Mouse (Mus musculus) midbrain, embryonic 16.5 days (tissue): ENCODE results near the gene Prg4. TPM values are rescaled to one million over a fixed set of nuclear protein-coding genes. Genes with fewer than 3 reads are reported as not detected.

Source experiments
- ATAC-seq: fragments of 200-750 bp; cut with Nextera tagmentation; 2 replicates; pipeline ENCODE4 v1.8.0; 2017; ENCODE audit warnings: moderate TSS enrichment
- H3K27ac ChIP-seq: fragments of 300-500 bp; sonication (generic); 2 replicates; pipeline ENCODE4 v1.5.1; 2014; ENCODE audit warnings: mild to moderate bottlenecking, low read length, mixed read lengths
- H3K27me3 ChIP-seq: fragments of 300-500 bp; sonication (generic); 2 replicates; pipeline ENCODE4 v1.6.1; 2014; ENCODE audit warnings: low read depth, low read length, mixed read lengths; ENCODE audit not compliant: control insufficient read depth, insufficient read depth
- H3K36me3 ChIP-seq: fragments of 300-500 bp; sonication (generic); 2 replicates; pipeline ENCODE4 v1.6.1; 2014; ENCODE audit warnings: mild to moderate bottlenecking, low read length, moderate library complexity, mixed read lengths; ENCODE audit not compliant: control insufficient read depth, insufficient read depth
- H3K4me1 ChIP-seq: fragments of 300-500 bp; sonication (generic); 2 replicates; pipeline ENCODE4 v1.6.1; 2014; ENCODE audit warnings: mild to moderate bottlenecking, low read length, mixed read lengths; ENCODE audit not compliant: control insufficient read depth, insufficient read depth
- H3K4me2 ChIP-seq: fragments of 300-500 bp; sonication (generic); 2 replicates; pipeline ENCODE4 v1.6.1; 2014; ENCODE audit warnings: mild to moderate bottlenecking, low read length, mixed read lengths
- H3K4me3 ChIP-seq: fragments of 300-500 bp; sonication (generic); 2 replicates; pipeline ENCODE4 v1.5.1; 2014; ENCODE audit warnings: low read depth, mild to moderate bottlenecking, low read length, moderate library complexity, mixed read lengths
- H3K9ac ChIP-seq: fragments of 300-500 bp; sonication (generic); 2 replicates; pipeline ENCODE4 v1.6.1; 2014; ENCODE audit warnings: low read depth, low read length, mixed read lengths
- H3K9me3 ChIP-seq: fragments of 300-500 bp; sonication (generic); replicated peaks from 2 replicates; pipeline ENCODE4 v1.6.1; 2014; ENCODE audit warnings: mild to moderate bottlenecking, low read length, mixed read lengths; ENCODE audit not compliant: control insufficient read depth, poor library complexity, severe bottlenecking
- WGBS: fragments of 180-500 bp; shearing (Covaris S2); extraction: QIAGEN DNeasy Blood & Tissue Kit; methylation state at CpG from one replicate; pipeline ENCODE4 v1.1.7; 2014; 5-methylcytosine and 5-hydroxymethylcytosine counted together
- polyA plus RNA-seq: library from polyadenylated mRNA; unstranded; fragments of >200 nt; fragmentation: Nextera tagmentation; extraction: Ambion mirVana; gene quantifications from 2 replicates; pipeline ENCODE4 v1.2.1, GENCODE M21; 2015

The Prg4 gene
- polyA plus RNA-seq, 1 experiment from 2014 or later = 0.28 TPM

GRCm38 (mm10) chr1:150472525-150472924 lies 6.6 kb upstream of the Prg4 start:
- Histone ChIP-seq H3K9me3 (no peaks in the 10 kb centered on the region), H3K27me3 (no peaks in the 10 kb centered on the region), H3K4me2 (no peak overlapping the region), H3K9ac (no peak overlapping the region), H3K4me1 (no peaks in the 10 kb centered on the region), H3K27ac (no peak overlapping the region), H3K4me3 (no peak overlapping the region), H3K36me3 (no peaks in the 10 kb centered on the region)
- 79% methylated on average over 7 of the region's 7 CpGs for WGBS
- ATAC-seq = no peak

GRCm38 (mm10) chr1:150469992-150470391 lies 4.0 kb upstream of the Prg4 start:
- ATAC-seq = no peak
- Histone ChIP-seq H3K4me1 (no peaks in the 10 kb centered on the region), H3K9ac (no peak overlapping the region), H3K27me3 (no peaks in the 10 kb centered on the region), H3K36me3 (no peaks in the 10 kb centered on the region), H3K27ac (no peak overlapping the region), H3K9me3 (no peaks in the 10 kb centered on the region), H3K4me3 (no peak overlapping the region), H3K4me2 (no peak overlapping the region)
- WGBS = 89% methylated on average over 3 of the region's 3 CpGs

DNA sequence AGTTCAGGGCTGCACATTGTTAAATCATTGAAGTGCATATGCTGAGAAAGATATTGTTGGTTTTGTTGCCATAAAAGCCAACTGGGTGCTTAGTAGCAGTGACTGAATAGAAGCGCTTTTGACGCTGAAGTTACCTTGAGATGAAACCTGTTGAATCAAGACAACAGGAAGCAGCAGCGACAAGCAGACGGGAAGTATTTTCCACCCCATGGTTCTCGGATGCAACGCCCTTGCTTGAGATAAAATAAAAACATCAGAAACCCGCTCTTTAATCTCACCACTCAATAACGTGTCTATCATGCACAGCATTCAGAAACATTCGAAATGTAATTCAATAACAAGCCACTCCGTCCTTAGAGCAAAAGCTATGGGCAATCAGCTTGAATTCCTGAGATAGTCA lies 601 bp downstream of the Prg4 start:
- H3K27me3 ChIP-seq = no peaks in the 10 kb centered on the region
- H3K4me1 ChIP-seq = no peaks in the 10 kb centered on the region
- H3K9me3 ChIP-seq = no peaks in the 10 kb centered on the region
- H3K9ac ChIP-seq = no peak overlapping the region
- no peak overlapping the region for H3K27ac ChIP-seq
- no peak overlapping the region for H3K4me2 ChIP-seq
- H3K4me3 ChIP-seq = no peak overlapping the region
- no peaks in the 10 kb centered on the region for H3K36me3 ChIP-seq
- 86% methylated on average over 10 of the region's 10 CpGs for WGBS
- no peak for ATAC-seq

DNA sequence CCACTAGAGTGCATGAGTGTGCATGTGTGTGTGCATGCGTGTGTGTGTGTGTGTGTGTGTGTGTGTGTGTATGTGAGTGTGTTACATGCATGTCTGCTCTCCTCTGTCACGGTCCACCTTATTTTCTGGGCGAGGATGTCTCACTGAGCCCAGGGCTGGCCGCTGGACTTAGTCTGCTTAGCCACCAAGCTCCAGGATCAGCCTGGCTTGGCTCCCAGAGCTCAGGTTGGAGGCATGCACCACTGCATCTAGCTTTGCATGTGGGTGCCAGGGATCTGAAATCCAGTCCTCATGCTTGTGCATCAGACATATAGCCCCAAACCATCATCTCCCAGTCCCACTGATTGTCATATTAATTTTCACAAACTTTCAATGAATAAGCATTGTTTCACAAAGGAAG lies 2.3 kb downstream of the Prg4 start:
- no peak overlapping the region for H3K4me3 ChIP-seq
- no peaks in the 10 kb centered on the region for H3K9me3 ChIP-seq
- ATAC-seq = no peak
- H3K36me3 ChIP-seq = no peaks in the 10 kb centered on the region
- no peak overlapping the region for H3K4me2 ChIP-seq
- no peaks in the 10 kb centered on the region for H3K27me3 ChIP-seq
- H3K27ac ChIP-seq = no peak overlapping the region
- H3K4me1 ChIP-seq = no peaks in the 10 kb centered on the region
- H3K9ac ChIP-seq = no peak overlapping the region
- 85% methylated on average over 4 of the region's 4 CpGs for WGBS

GRCm38 (mm10) chr1:150463068-150463467 lies 2.9 kb downstream of the Prg4 start:
- Histone ChIP-seq H3K9me3 (no peaks in the 10 kb centered on the region), H3K9ac (no peak overlapping the region), H3K4me3 (no peak overlapping the region)

DNA sequence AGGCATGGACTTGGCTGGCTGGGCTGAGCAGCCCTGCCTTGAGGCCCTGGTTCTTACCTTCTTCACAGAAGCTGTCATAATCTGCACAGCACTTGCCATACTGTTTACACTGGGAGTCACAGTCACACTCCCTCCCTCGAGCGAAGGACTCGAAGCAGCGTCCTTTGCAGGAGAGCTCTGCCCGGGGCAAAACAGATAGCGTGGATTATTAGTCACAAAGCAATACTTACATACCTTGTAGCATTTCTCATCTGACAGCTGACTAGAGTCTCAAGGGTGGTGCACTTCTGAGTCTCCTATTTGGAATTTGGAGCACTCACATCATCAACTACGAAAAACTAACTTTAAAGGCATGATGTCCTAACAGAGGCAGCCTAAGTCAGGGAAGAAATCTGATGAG lies 5.4 kb downstream of the Prg4 start:
- H3K4me1 ChIP-seq = no peaks in the 10 kb centered on the region
- no peak overlapping the region for H3K27ac ChIP-seq
- WGBS = 83% methylated on average over 7 of the region's 7 CpGs
- no peaks in the 10 kb centered on the region for H3K27me3 ChIP-seq
- H3K36me3 ChIP-seq = no peaks in the 10 kb centered on the region
- no peaks in the 10 kb centered on the region for H3K9me3 ChIP-seq
- no peak overlapping the region for H3K4me2 ChIP-seq
- H3K4me3 ChIP-seq = no peak overlapping the region
- ATAC-seq = no peak
- no peak overlapping the region for H3K9ac ChIP-seq

More at GRCm38 (mm10) chr1:150463068-150463467, 2.9 kb downstream of the Prg4 start:
- H3K27ac ChIP-seq = no peak overlapping the region
- no peak for ATAC-seq
- WGBS = 80% methylated on average over 5 of the region's 5 CpGs
- no peak overlapping the region for H3K4me2 ChIP-seq
- no peaks in the 10 kb centered on the region for H3K27me3 ChIP-seq
- H3K4me1 ChIP-seq = no peaks in the 10 kb centered on the region
- H3K36me3 ChIP-seq = no peaks in the 10 kb centered on the region

DNA sequence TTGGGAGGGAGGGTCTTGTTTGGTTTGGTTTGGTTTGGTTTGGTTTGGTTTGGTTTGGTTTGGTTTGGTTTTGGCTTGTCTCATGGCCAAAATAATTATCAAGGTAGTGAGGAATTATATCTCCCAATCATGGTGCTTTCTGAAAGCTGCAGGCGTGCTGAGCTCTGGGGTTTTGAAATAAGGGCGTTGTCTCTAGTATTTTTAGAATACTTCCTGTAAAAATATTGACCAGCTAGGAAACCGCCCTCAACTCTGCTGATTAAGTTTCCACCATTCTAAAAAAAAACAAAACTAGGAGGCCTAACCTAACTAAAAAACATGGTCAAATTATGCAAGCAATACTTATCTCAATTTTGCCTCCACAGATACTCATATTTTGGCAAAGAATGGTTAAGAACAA lies 6.4 kb downstream of the Prg4 start:
- H3K4me1 ChIP-seq = no peaks in the 10 kb centered on the region
- H3K9ac ChIP-seq = no peak overlapping the region
- H3K4me2 ChIP-seq = no peak overlapping the region
- H3K27ac ChIP-seq = no peak overlapping the region
- 94% methylated on average over 3 of the region's 3 CpGs for WGBS
- ATAC-seq = no peak
- no peaks in the 10 kb centered on the region for H3K27me3 ChIP-seq
- H3K4me3 ChIP-seq = no peak overlapping the region
- no peaks in the 10 kb centered on the region for H3K36me3 ChIP-seq
- H3K9me3 ChIP-seq = no peaks in the 10 kb centered on the region

GRCm38 (mm10) chr1:150458977-150459376 lies 7.0 kb downstream of the Prg4 start:
- Histone ChIP-seq H3K36me3 (no peaks in the 10 kb centered on the region), H3K4me3 (no peak overlapping the region), H3K27me3 (no peaks in the 10 kb centered on the region), H3K9ac (no peak overlapping the region), H3K4me1 (no peaks in the 10 kb centered on the region), H3K4me2 (no peak overlapping the region), H3K9me3 (no peaks in the 10 kb centered on the region), H3K27ac (no peak overlapping the region)
- no peak for ATAC-seq
- 91% methylated on average over 5 of the region's 5 CpGs for WGBS

DNA sequence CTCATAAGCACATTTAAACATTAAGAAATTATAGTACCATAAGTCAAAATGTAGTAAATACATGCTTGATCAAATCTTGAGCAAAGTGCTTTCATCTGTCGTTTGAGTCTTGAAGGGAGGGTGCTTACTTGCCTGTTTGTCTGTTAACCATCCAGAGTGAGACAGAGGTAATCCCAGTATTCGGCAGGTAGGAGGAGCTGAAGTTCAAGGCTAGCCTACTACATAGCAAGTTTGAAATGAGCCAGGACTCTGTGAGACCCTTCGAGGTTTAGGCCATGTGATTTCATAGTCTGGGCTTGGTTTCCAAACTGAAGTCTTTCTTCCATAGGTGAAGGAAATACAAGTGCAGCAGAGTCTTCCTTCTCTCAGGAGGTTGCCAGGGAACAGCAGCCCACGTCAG lies 24.2 kb downstream of the Prg4 start:
- WGBS = 81% methylated on average over 4 of the region's 4 CpGs
- Histone ChIP-seq H3K36me3 (peaks cover 38% of the 10 kb centered on the region), H3K4me1 (no peaks in the 10 kb centered on the region), H3K27ac (no peak overlapping the region), H3K4me2 (no peak overlapping the region), H3K9me3 (no peaks in the 10 kb centered on the region), H3K4me3 (no peak overlapping the region), H3K9ac (no peak overlapping the region), H3K27me3 (no peaks in the 10 kb centered on the region)
- no peak for ATAC-seq

- H3K9ac ChIP-seq = no peak overlapping the region
- no peaks in the 10 kb centered on the region for H3K27me3 ChIP-seq
- H3K4me3 ChIP-seq = no peak overlapping the region
- H3K27ac ChIP-seq = no peak overlapping the region
- no peak overlapping the region for H3K4me2 ChIP-seq
- no peaks in the 10 kb centered on the region for H3K4me1 ChIP-seq
- over 99% methylated on average over 3 of the region's 3 CpGs for WGBS
- H3K9me3 ChIP-seq = no peaks in the 10 kb centered on the region
- no peak for ATAC-seq
- peaks cover 34% of the 10 kb centered on the region for H3K36me3 ChIP-seq
These were observed 27.3 kb downstream of the Prg4 start for GRCm38 (mm10) chr1:150438641-150439040.
